Comparison of ENCODE assay signal across 8 mouse cellular contexts in genomic region chr13:34344376-34345127, GRCm38 (mm10). TPM values are rescaled to one million over a fixed set of nuclear protein-coding genes. Genes with fewer than 3 reads are reported as not detected.
DNase-seq lines count a peak whose midpoint lies in the region; ATAC-seq and TF ChIP-seq lines count a peak whose summit lies in the region.

No protein-coding gene starts in this region.

- no peaks in the 10 kb centered on the region for H3K36me3 ChIP-seq in forebrain, embryonic 11.5 days (ENCODE audit: control insufficient read depth, insufficient read depth, low read length)
- no peaks in the 10 kb centered on the region for H3K36me3 ChIP-seq in hindbrain, embryonic 15.5 days
- no peaks in the 10 kb centered on the region for H3K36me3 ChIP-seq in limb, embryonic 15.5 days
- H3K36me3 ChIP-seq in midbrain, postnatal 0 days (ENCODE audit: insufficient read depth, low read length), result no peaks in the 10 kb centered on the region

- peaks cover 17% of the 10 kb centered on the region for H3K4me1 ChIP-seq in forebrain, embryonic 11.5 days (replicated peaks; ENCODE audit: control insufficient read depth, insufficient read depth, low read length)
- H3K4me1 ChIP-seq in hindbrain, embryonic 15.5 days (replicated peaks), result peaks cover 49% of the 10 kb centered on the region
- H3K4me1 ChIP-seq in limb, embryonic 15.5 days, result peaks cover 30% of the 10 kb centered on the region
- H3K4me1 ChIP-seq in midbrain, postnatal 0 days (ENCODE audit: insufficient read depth, low read length), result peaks cover 14% of the 10 kb centered on the region

- H3K27me3 ChIP-seq in forebrain, embryonic 11.5 days (ENCODE audit: control insufficient read depth, insufficient read depth, low read length), result peaks cover 2% of the 10 kb centered on the region; the same call in 1 of the 2 replicates
- no peaks in the 10 kb centered on the region for H3K27me3 ChIP-seq in hindbrain, embryonic 15.5 days
- H3K27me3 ChIP-seq in limb, embryonic 15.5 days, result peaks cover 19% of the 10 kb centered on the region; the same call in 1 of the 2 replicates
- no peaks in the 10 kb centered on the region for H3K27me3 ChIP-seq in midbrain, postnatal 0 days (ENCODE audit: insufficient read depth, low read length)

- WGBS in forebrain, embryonic 11.5 days, result under 1% methylated on average over 81 of the region's 101 CpGs
- under 1% methylated on average over 90 of the region's 101 CpGs for WGBS in hindbrain, embryonic 15.5 days
- under 1% methylated on average over 44 of the region's 101 CpGs for WGBS in limb, embryonic 15.5 days
- 0% methylated on average over 26 of the region's 101 CpGs for WGBS in midbrain, postnatal 0 days

- H3K9me3 ChIP-seq in forebrain, embryonic 11.5 days (ENCODE audit: control insufficient read depth, low read length), result no peaks in the 10 kb centered on the region
- no peaks in the 10 kb centered on the region for H3K9me3 ChIP-seq in hindbrain, embryonic 15.5 days
- no peaks in the 10 kb centered on the region for H3K9me3 ChIP-seq in limb, embryonic 15.5 days
- H3K9me3 ChIP-seq in midbrain, postnatal 0 days (ENCODE audit: low read length), result no peaks in the 10 kb centered on the region

- peak overlapping the region; percentile 87 for H3K4me3 ChIP-seq in forebrain, embryonic 11.5 days (ENCODE audit: low read depth, low read length)
- peak overlapping the region; percentile 87 for H3K4me3 ChIP-seq in hindbrain, embryonic 15.5 days
- peak overlapping the region; percentile 76 for H3K4me3 ChIP-seq in limb, embryonic 15.5 days
- H3K4me3 ChIP-seq in midbrain, postnatal 0 days (ENCODE audit: low read depth, low read length), result peak overlapping the region; percentile 90

- TF ChIP-seq CTCF in midbrain, postnatal 0 days (IDR thresholded peaks at IDR 0.05), result no peak

- H3K9ac ChIP-seq in forebrain, embryonic 11.5 days (ENCODE audit: low read length), result peak overlapping the region; percentile 93
- H3K9ac ChIP-seq in hindbrain, embryonic 15.5 days, result peak overlapping the region; percentile 97
- peak overlapping the region; percentile 68 for H3K9ac ChIP-seq in limb, embryonic 15.5 days
- peak overlapping the region; percentile 90 for H3K9ac ChIP-seq in midbrain, postnatal 0 days (replicated peaks; ENCODE audit: low read length, poor library complexity, severe bottlenecking)

- H3K4me2 ChIP-seq in forebrain, embryonic 11.5 days (ENCODE audit: low read depth, low read length, severe bottlenecking), result peak overlapping the region; percentile 95
- H3K4me2 ChIP-seq in hindbrain, embryonic 15.5 days, result peak overlapping the region; percentile 67
- peak overlapping the region; percentile 99 for H3K4me2 ChIP-seq in limb, embryonic 15.5 days
- peak overlapping the region; percentile 91 for H3K4me2 ChIP-seq in midbrain, postnatal 0 days (ENCODE audit: low read depth, low read length, poor library complexity, severe bottlenecking)

- peak; percentile 53 for DNase-seq in cerebellum, adult 11-12 months
- DNase-seq in cerebellum, adult 9-10 months, result no peak
- DNase-seq in adrenal gland, adult 2 months, result peak; percentile 67
- peak; percentile 78 for DNase-seq in forebrain, embryonic 11.5 days (ENCODE audit: low spot score)
- peak; percentile 35 for DNase-seq in midbrain, postnatal 0 days (ENCODE audit: low spot score)
- peak; percentile 57 for DNase-seq in testis, postnatal 10 days (ENCODE audit: low spot score)

- peak overlapping the region; percentile 57 for H3K27ac ChIP-seq in forebrain, embryonic 11.5 days (ENCODE audit: low read depth, low read length)
- peak overlapping the region; percentile 88 for H3K27ac ChIP-seq in hindbrain, embryonic 15.5 days (replicated peaks)
- peak overlapping the region; percentile 43 for H3K27ac ChIP-seq in limb, embryonic 15.5 days
- peak overlapping the region; percentile 91 for H3K27ac ChIP-seq in midbrain, postnatal 0 days (ENCODE audit: low read depth, low read length)

- peak; percentile 63 for ATAC-seq in forebrain, embryonic 11.5 days (replicated peaks; ENCODE audit: low FRiP score)
- ATAC-seq in hindbrain, embryonic 15.5 days (ENCODE audit: low FRiP score, low read depth), result peak; percentile 72
- ATAC-seq in limb, embryonic 15.5 days (ENCODE audit: insufficient number of reproducible peaks, low FRiP score, low TSS enrichment, low read depth), result peak; percentile 25; the same call in 1 of the 2 replicates
- peak; percentile 61 for ATAC-seq in midbrain, postnatal 0 days (ENCODE audit: low FRiP score)

RNA-seq across cellular contexts. Expression of gene Slc22a23, which starts 0.4 kb away (rescaled TPM):
- 10 to 100 TPM in 1 of 2 experiments, 1 to 10 TPM in 1; 5.8 to 10.2 TPM for total RNA-seq in adrenal gland, adult 2 months (2021)
- 13.5 and 14.2 TPM in 2 replicates for polyA plus RNA-seq in adrenal gland, adult 2 months (2012; rRNA removed)
- 16.9 and 18.5 TPM in 2 replicates for polyA plus RNA-seq in forebrain, embryonic 11.5 days (2014; fragmentation: Nextera tagmentation; extraction: Ambion mirVana)
- 16.5 and 17.2 TPM in 2 replicates for polyA plus RNA-seq in hindbrain, embryonic 15.5 days (2015; fragmentation: Nextera tagmentation; extraction: Ambion mirVana)
- polyA plus RNA-seq in limb, embryonic 15.5 days (2015; fragmentation: Nextera tagmentation; extraction: Ambion mirVana), result 4.3 and 5.6 TPM in 2 replicates
- 145 TPM in 2 replicates for total RNA-seq in midbrain, postnatal 0 days (2014; rRNA removed)
- 13.2 and 14.9 TPM in 2 replicates for polyA plus RNA-seq in midbrain, postnatal 0 days (2015; fragmentation: Nextera tagmentation; extraction: Ambion mirVana)
